Mouse (Mus musculus): Measurements from ENCODE around the gene Glrp1. TPM values are rescaled to one million over a fixed set of nuclear protein-coding genes. Genes with fewer than 3 reads are reported as not detected.

The Glrp1 gene
- polyA plus RNA-seq, 1 experiment from 2014 or later = not detected

GRCm38 (mm10) chr1:88473899-88474298 lies 36.0 kb downstream of the Glrp1 start:
- Histone ChIP-seq H3K4me2 (ENCODE audit: low read depth) (no peak overlapping the region), H3K27me3 (ENCODE audit: control insufficient read depth, insufficient read depth, low read length) (no peaks in the 10 kb centered on the region), H3K4me3 (ENCODE audit: low read depth, low read length) (no peak overlapping the region), H3K4me1 (ENCODE audit: control insufficient read depth, insufficient read depth, low read length) (no peaks in the 10 kb centered on the region), H3K9me3 (ENCODE audit: control insufficient read depth, low read length) (no peaks in the 10 kb centered on the region), H3K9ac (ENCODE audit: low read length) (no peak overlapping the region), H3K36me3 (ENCODE audit: control insufficient read depth, insufficient read depth, low read length) (no peaks in the 10 kb centered on the region), H3K27ac (ENCODE audit: low read depth, low read length) (no peak overlapping the region)
- no peak for ATAC-seq (ENCODE audit: insufficient read depth, low FRiP score, low TSS enrichment)
- WGBS = 61% methylated on average over 2 of the region's 2 CpGs
- no peak for DNase-seq (ENCODE audit: low spot score)

- Histone ChIP-seq H3K4me1 (ENCODE audit: control insufficient read depth, insufficient read depth, low read length) (no peaks in the 10 kb centered on the region), H3K27me3 (ENCODE audit: control insufficient read depth, insufficient read depth, low read length) (no peaks in the 10 kb centered on the region), H3K27ac (ENCODE audit: low read depth, low read length) (no peak overlapping the region), H3K4me2 (ENCODE audit: low read depth) (no peak overlapping the region), H3K36me3 (ENCODE audit: control insufficient read depth, insufficient read depth, low read length) (no peaks in the 10 kb centered on the region), H3K9me3 (ENCODE audit: control insufficient read depth, low read length) (no peaks in the 10 kb centered on the region), H3K9ac (ENCODE audit: low read length) (no peak overlapping the region), H3K4me3 (ENCODE audit: low read depth, low read length) (no peak overlapping the region)
- ATAC-seq (ENCODE audit: insufficient read depth, low FRiP score, low TSS enrichment) = no peak
- WGBS = 31% methylated on average over 6 of the region's 6 CpGs
- DNase-seq (ENCODE audit: low spot score) = no peak
These were observed 37.6 kb downstream of the Glrp1 start for GRCm38 (mm10) chr1:88472258-88472657.

- H3K36me3 ChIP-seq (ENCODE audit: control insufficient read depth, insufficient read depth, low read length) = no peaks in the 10 kb centered on the region
- no peak overlapping the region for H3K9ac ChIP-seq (ENCODE audit: low read length)
- no peak overlapping the region for H3K4me3 ChIP-seq (ENCODE audit: low read depth, low read length)
- ATAC-seq (ENCODE audit: insufficient read depth, low FRiP score, low TSS enrichment) = no peak
- H3K4me2 ChIP-seq (ENCODE audit: low read depth) = no peak overlapping the region
- H3K27ac ChIP-seq (ENCODE audit: low read depth, low read length) = no peak overlapping the region
- no peaks in the 10 kb centered on the region for H3K4me1 ChIP-seq (ENCODE audit: control insufficient read depth, insufficient read depth, low read length)
- no peak for DNase-seq (ENCODE audit: low spot score)
- H3K9me3 ChIP-seq (ENCODE audit: control insufficient read depth, low read length) = no peaks in the 10 kb centered on the region
- no peaks in the 10 kb centered on the region for H3K27me3 ChIP-seq (ENCODE audit: control insufficient read depth, insufficient read depth, low read length)
- 99% methylated on average over 4 of the region's 4 CpGs for WGBS
These were observed 40.1 kb downstream of the Glrp1 start for GRCm38 (mm10) chr1:88469746-88470145.

GRCm38 (mm10) chr1:88468335-88468734 lies 41.5 kb downstream of the Glrp1 start:
- Histone ChIP-seq H3K27ac (ENCODE audit: low read depth, low read length) (no peak overlapping the region), H3K9me3 (ENCODE audit: control insufficient read depth, low read length) (no peaks in the 10 kb centered on the region), H3K4me2 (ENCODE audit: low read depth) (no peak overlapping the region), H3K27me3 (ENCODE audit: control insufficient read depth, insufficient read depth, low read length) (no peaks in the 10 kb centered on the region), H3K4me1 (ENCODE audit: control insufficient read depth, insufficient read depth, low read length) (no peaks in the 10 kb centered on the region), H3K36me3 (ENCODE audit: control insufficient read depth, insufficient read depth, low read length) (no peaks in the 10 kb centered on the region), H3K4me3 (ENCODE audit: low read depth, low read length) (no peak overlapping the region), H3K9ac (ENCODE audit: low read length) (no peak overlapping the region)
- ATAC-seq (ENCODE audit: insufficient read depth, low FRiP score, low TSS enrichment) (no peak), DNase-seq (ENCODE audit: low spot score) (no peak)
- WGBS = 84% methylated on average over 2 of the region's 2 CpGs

GRCm38 (mm10) chr1:88467866-88468265 lies 42.0 kb downstream of the Glrp1 start:
- 79% methylated on average over 5 of the region's 5 CpGs for WGBS
- Histone ChIP-seq H3K9me3 (ENCODE audit: control insufficient read depth, low read length) (no peaks in the 10 kb centered on the region), H3K27me3 (ENCODE audit: control insufficient read depth, insufficient read depth, low read length) (no peaks in the 10 kb centered on the region), H3K27ac (ENCODE audit: low read depth, low read length) (no peak overlapping the region), H3K9ac (ENCODE audit: low read length) (no peak overlapping the region), H3K4me1 (ENCODE audit: control insufficient read depth, insufficient read depth, low read length) (no peaks in the 10 kb centered on the region), H3K36me3 (ENCODE audit: control insufficient read depth, insufficient read depth, low read length) (no peaks in the 10 kb centered on the region), H3K4me3 (ENCODE audit: low read depth, low read length) (no peak overlapping the region), H3K4me2 (ENCODE audit: low read depth) (no peak overlapping the region)
- DNase-seq (ENCODE audit: low spot score) = no peak
- ATAC-seq (ENCODE audit: insufficient read depth, low FRiP score, low TSS enrichment) = no peak

- Histone ChIP-seq H3K4me3 (ENCODE audit: low read depth, low read length) (no peak overlapping the region), H3K4me1 (ENCODE audit: control insufficient read depth, insufficient read depth, low read length) (no peaks in the 10 kb centered on the region), H3K9ac (ENCODE audit: low read length) (no peak overlapping the region), H3K36me3 (ENCODE audit: control insufficient read depth, insufficient read depth, low read length) (no peaks in the 10 kb centered on the region), H3K9me3 (ENCODE audit: control insufficient read depth, low read length) (no peaks in the 10 kb centered on the region), H3K27ac (ENCODE audit: low read depth, low read length) (no peak overlapping the region), H3K4me2 (ENCODE audit: low read depth) (no peak overlapping the region), H3K27me3 (ENCODE audit: control insufficient read depth, insufficient read depth, low read length) (no peaks in the 10 kb centered on the region)
- ATAC-seq (ENCODE audit: insufficient read depth, low FRiP score, low TSS enrichment) = no peak
- 70% methylated on average over 8 of the region's 8 CpGs for WGBS
- DNase-seq (ENCODE audit: low spot score) = no peak
These were observed 43.4 kb downstream of the Glrp1 start for GRCm38 (mm10) chr1:88466325-88467064.

GRCm38 (mm10) chr1:88465722-88466121 lies 44.1 kb downstream of the Glrp1 start:
- no peaks in the 10 kb centered on the region for H3K4me1 ChIP-seq (ENCODE audit: control insufficient read depth, insufficient read depth, low read length)
- no peak for DNase-seq (ENCODE audit: low spot score)
- H3K27ac ChIP-seq (ENCODE audit: low read depth, low read length) = no peak overlapping the region
- H3K9ac ChIP-seq (ENCODE audit: low read length) = no peak overlapping the region
- H3K4me2 ChIP-seq (ENCODE audit: low read depth) = no peak overlapping the region
- H3K9me3 ChIP-seq (ENCODE audit: control insufficient read depth, low read length) = no peaks in the 10 kb centered on the region
- H3K36me3 ChIP-seq (ENCODE audit: control insufficient read depth, insufficient read depth, low read length) = no peaks in the 10 kb centered on the region
- WGBS = 80% methylated on average over 4 of the region's 4 CpGs
- H3K4me3 ChIP-seq (ENCODE audit: low read depth, low read length) = no peak overlapping the region
- no peak for ATAC-seq (ENCODE audit: insufficient read depth, low FRiP score, low TSS enrichment)
- H3K27me3 ChIP-seq (ENCODE audit: control insufficient read depth, insufficient read depth, low read length) = no peaks in the 10 kb centered on the region

GRCm38 (mm10) chr1:88464109-88464905 lies 45.6 kb downstream of the Glrp1 start:
- H3K4me3 ChIP-seq (ENCODE audit: low read depth, low read length) = no peak overlapping the region
- no peaks in the 10 kb centered on the region for H3K36me3 ChIP-seq (ENCODE audit: control insufficient read depth, insufficient read depth, low read length)
- 78% methylated on average over 6 of the region's 6 CpGs for WGBS
- no peaks in the 10 kb centered on the region for H3K9me3 ChIP-seq (ENCODE audit: control insufficient read depth, low read length)
- DNase-seq (ENCODE audit: low spot score) (no peak), ATAC-seq (ENCODE audit: insufficient read depth, low FRiP score, low TSS enrichment) (no peak)
- no peak overlapping the region for H3K9ac ChIP-seq (ENCODE audit: low read length)
- no peak overlapping the region for H3K27ac ChIP-seq (ENCODE audit: low read depth, low read length)
- H3K4me1 ChIP-seq (ENCODE audit: control insufficient read depth, insufficient read depth, low read length) = no peaks in the 10 kb centered on the region
- H3K4me2 ChIP-seq (ENCODE audit: low read depth) = no peak overlapping the region
- H3K27me3 ChIP-seq (ENCODE audit: control insufficient read depth, insufficient read depth, low read length) = no peaks in the 10 kb centered on the region

GRCm38 (mm10) chr1:88463241-88463640 lies 46.6 kb downstream of the Glrp1 start:
- no peaks in the 10 kb centered on the region for H3K9me3 ChIP-seq (ENCODE audit: control insufficient read depth, low read length)
- no peak overlapping the region for H3K9ac ChIP-seq (ENCODE audit: low read length)
- 88% methylated on average over 3 of the region's 3 CpGs for WGBS
- H3K36me3 ChIP-seq (ENCODE audit: control insufficient read depth, insufficient read depth, low read length) = no peaks in the 10 kb centered on the region
- H3K27me3 ChIP-seq (ENCODE audit: control insufficient read depth, insufficient read depth, low read length) = no peaks in the 10 kb centered on the region
- ATAC-seq (ENCODE audit: insufficient read depth, low FRiP score, low TSS enrichment) (no peak), DNase-seq (ENCODE audit: low spot score) (no peak)
- H3K4me1 ChIP-seq (ENCODE audit: control insufficient read depth, insufficient read depth, low read length) = no peaks in the 10 kb centered on the region
- H3K4me2 ChIP-seq (ENCODE audit: low read depth) = no peak overlapping the region
- no peak overlapping the region for H3K27ac ChIP-seq (ENCODE audit: low read depth, low read length)
- H3K4me3 ChIP-seq (ENCODE audit: low read depth, low read length) = no peak overlapping the region
